Mouse (Mus musculus): Measurements from ENCODE around the gene Ttc17. TPM values are rescaled to one million over a fixed set of nuclear protein-coding genes. Genes with fewer than 3 reads are reported as not detected.

Ttc17 gene
- polyA plus RNA-seq, 1 experiment: 38.7 TPM

DNA sequence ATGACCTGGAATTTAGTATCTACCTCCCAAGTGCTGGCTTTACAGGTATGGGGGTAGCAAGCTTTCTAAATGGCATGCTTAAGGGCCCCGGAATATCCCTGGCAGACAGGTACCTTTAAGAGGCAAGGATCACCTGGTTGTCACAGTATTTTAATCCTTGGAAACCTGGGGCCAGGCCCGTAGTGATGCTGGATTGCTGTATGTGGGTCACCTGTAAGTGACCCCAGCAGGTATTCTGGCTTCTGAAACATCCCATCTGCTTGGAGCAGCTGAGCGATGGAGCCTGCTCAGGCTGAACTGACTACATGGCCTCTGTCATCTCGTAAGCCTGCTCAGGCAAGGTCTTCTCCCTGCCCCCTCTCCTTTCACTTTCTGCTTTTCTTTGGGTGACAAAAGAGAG lies 130.4 kb downstream of the Ttc17 start:
- TF ChIP-seq CTCF (IDR thresholded peaks at IDR 0.05; ENCODE audit: low read depth, low read length): no peak
- no peak for TF ChIP-seq POLR2A (IDR thresholded peaks at IDR 0.05; ENCODE audit: borderline replicate concordance, low read depth, low read length)
- Histone ChIP-seq H3K4me3 (ENCODE audit: insufficient read depth, low read length) (no peak overlapping the region), H3K4me1 (ENCODE audit: control insufficient read depth, insufficient read depth, low read length) (peaks cover 4% of the 10 kb centered on the region), H3K27ac (ENCODE audit: insufficient read depth, low read depth, low read length) (no peak overlapping the region)

DNA sequence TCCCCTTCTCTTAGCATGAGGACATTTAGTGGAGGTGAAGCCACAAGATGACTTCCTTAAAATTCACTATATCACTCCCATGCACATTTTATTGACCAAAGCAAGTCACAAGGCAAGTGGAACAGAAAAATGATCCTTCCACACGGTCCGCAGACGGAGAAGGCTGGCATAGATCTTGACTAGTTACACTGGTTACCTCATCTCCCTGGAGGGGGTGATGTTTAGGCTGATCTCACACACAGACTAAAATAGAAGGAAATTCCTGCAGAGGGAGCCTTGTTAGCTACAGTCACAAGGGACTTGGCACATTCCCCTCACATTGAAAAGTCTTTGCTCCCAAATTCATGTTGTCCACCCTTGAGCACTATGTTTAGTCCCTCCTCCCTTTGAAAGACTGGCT lies 130.8 kb downstream of the Ttc17 start:
- no peak overlapping the region for H3K27ac ChIP-seq (ENCODE audit: insufficient read depth, low read depth, low read length)
- peaks cover 6% of the 10 kb centered on the region for H3K4me1 ChIP-seq (ENCODE audit: control insufficient read depth, insufficient read depth, low read length)
- TF ChIP-seq POLR2A (IDR thresholded peaks at IDR 0.05; ENCODE audit: borderline replicate concordance, low read depth, low read length): no peak
- no peak for TF ChIP-seq CTCF (IDR thresholded peaks at IDR 0.05; ENCODE audit: low read depth, low read length)
- H3K4me3 ChIP-seq (ENCODE audit: insufficient read depth, low read length): no peak overlapping the region

DNA sequence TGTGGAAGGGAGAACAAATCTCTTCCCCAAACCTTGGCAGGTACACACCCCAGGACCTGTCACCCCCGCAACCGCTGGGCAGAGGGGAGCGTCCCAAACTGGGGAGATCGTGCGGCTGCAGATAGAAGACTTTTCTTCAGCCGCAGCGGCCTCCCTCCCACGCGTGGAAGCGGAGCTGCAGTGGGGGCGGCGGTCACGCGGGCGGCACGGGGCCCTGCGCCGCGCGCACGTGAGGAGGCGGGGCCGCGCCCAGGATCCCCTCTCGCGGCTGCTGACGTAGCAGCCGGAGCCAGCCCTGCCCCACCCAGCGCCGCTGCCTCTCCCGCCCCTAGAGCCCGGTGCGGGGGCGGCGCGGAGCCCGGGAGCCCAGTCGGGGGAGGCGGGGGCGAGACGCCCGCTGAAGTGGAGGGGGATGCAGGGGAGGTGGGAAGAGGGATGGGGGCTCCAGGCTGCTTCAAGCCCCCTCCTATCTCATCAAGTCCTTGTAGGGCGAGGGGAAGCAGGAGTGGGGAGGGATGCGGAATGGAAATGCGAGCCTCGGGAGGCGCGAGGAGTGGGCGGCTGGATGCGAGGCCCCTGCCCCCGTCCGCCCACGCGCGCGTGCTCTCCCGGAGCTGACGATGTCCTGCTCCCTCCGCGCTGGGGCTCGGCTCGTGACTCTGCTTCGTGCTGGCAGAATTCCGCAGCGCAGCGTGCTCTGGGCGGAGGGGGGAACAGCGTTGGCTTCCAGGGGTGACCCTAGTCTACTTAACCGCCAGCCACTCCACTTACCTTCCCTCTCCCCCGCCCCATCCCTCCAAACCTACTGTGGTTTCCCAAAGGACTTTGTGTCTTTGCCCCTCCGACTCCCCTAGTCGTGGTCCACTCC lies 133.1 kb downstream of the Ttc17 start:
- Histone ChIP-seq H3K27ac (ENCODE audit: insufficient read depth, low read depth, low read length) (no peak overlapping the region), H3K4me3 (ENCODE audit: insufficient read depth, low read length) (peak overlapping the region; percentile 62), H3K4me1 (ENCODE audit: control insufficient read depth, insufficient read depth, low read length) (peaks cover 9% of the 10 kb centered on the region)
- TF ChIP-seq POLR2A (IDR thresholded peaks at IDR 0.05; ENCODE audit: borderline replicate concordance, low read depth, low read length): no peak
- no peak for TF ChIP-seq CTCF (IDR thresholded peaks at IDR 0.05; ENCODE audit: low read depth, low read length)

GRCm38 (mm10) chr2:94271176-94271575 lies 135.3 kb downstream of the Ttc17 start:
- peaks cover 31% of the 10 kb centered on the region for H3K4me1 ChIP-seq (ENCODE audit: control insufficient read depth, insufficient read depth, low read length)
- no peak overlapping the region for H3K4me3 ChIP-seq (ENCODE audit: insufficient read depth, low read length)
- TF ChIP-seq POLR2A (IDR thresholded peaks at IDR 0.05; ENCODE audit: borderline replicate concordance, low read depth, low read length) (no peak), CTCF (IDR thresholded peaks at IDR 0.05; ENCODE audit: low read depth, low read length) (no peak)
- no peak overlapping the region for H3K27ac ChIP-seq (ENCODE audit: insufficient read depth, low read depth, low read length)

GRCm38 (mm10) chr2:94268835-94269234 lies 137.7 kb downstream of the Ttc17 start:
- Histone ChIP-seq H3K4me3 (ENCODE audit: insufficient read depth, low read length) (no peak overlapping the region), H3K4me1 (ENCODE audit: control insufficient read depth, insufficient read depth, low read length) (peaks cover 35% of the 10 kb centered on the region), H3K27ac (ENCODE audit: insufficient read depth, low read depth, low read length) (no peak overlapping the region)
- TF ChIP-seq POLR2A (IDR thresholded peaks at IDR 0.05; ENCODE audit: borderline replicate concordance, low read depth, low read length) (no peak), CTCF (IDR thresholded peaks at IDR 0.05; ENCODE audit: low read depth, low read length) (no peak)

DNA sequence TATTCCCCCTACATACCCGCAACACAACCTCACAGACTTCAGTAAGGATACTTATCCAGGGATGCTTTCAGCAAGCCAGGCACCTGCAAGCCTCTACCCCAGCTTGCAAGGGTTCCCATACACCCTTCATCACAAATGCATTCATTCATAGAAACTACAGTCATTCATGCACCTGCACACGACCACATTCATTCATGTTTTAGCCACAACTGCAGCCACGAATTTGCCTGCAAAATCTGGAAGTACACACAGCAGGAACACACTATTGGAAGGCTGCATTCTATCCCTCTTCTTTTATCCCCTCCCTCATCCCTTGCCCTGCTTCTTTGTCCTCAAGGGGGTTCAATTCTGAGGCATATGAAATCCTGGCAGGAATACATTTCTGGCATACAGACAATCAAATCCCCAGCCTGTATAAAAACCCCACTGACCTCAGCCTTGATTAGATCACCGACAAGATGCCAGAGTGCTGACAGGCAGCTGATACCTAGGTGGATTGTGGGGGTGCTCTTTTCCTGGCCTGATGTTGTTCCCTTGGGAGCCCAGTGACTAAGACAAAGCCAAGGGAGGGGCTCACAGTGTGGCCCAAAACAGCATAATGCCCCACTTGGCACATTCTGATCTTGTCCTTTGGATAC lies 139.2 kb downstream of the Ttc17 start:
- Histone ChIP-seq H3K27ac (ENCODE audit: insufficient read depth, low read depth, low read length) (0 out of 2 replicates have a peak overlapping the region, but pooled peaks have one; percentile 23), H3K4me3 (ENCODE audit: insufficient read depth, low read length) (no peak overlapping the region), H3K4me1 (ENCODE audit: control insufficient read depth, insufficient read depth, low read length) (peaks cover 34% of the 10 kb centered on the region)
- TF ChIP-seq POLR2A (IDR thresholded peaks at IDR 0.05; ENCODE audit: borderline replicate concordance, low read depth, low read length) (no peak), CTCF (IDR thresholded peaks at IDR 0.05; ENCODE audit: low read depth, low read length) (no peak)

GRCm38 (mm10) chr2:94266381-94267160 lies 139.9 kb downstream of the Ttc17 start:
- H3K4me3 ChIP-seq (ENCODE audit: insufficient read depth, low read length): no peak overlapping the region
- peaks cover 34% of the 10 kb centered on the region for H3K4me1 ChIP-seq (ENCODE audit: control insufficient read depth, insufficient read depth, low read length)
- TF ChIP-seq CTCF (IDR thresholded peaks at IDR 0.05; ENCODE audit: low read depth, low read length) (no peak), POLR2A (IDR thresholded peaks at IDR 0.05; ENCODE audit: borderline replicate concordance, low read depth, low read length) (no peak)
- peak overlapping the region; percentile 79 for H3K27ac ChIP-seq (ENCODE audit: insufficient read depth, low read depth, low read length)

- H3K4me1 ChIP-seq (ENCODE audit: control insufficient read depth, insufficient read depth, low read length): peaks cover 31% of the 10 kb centered on the region
- peak overlapping the region; percentile 79 for H3K27ac ChIP-seq (ENCODE audit: insufficient read depth, low read depth, low read length)
- peak overlapping the region; percentile 50 for H3K4me3 ChIP-seq (ENCODE audit: insufficient read depth, low read length)
- no peak for TF ChIP-seq CTCF (IDR thresholded peaks at IDR 0.05; ENCODE audit: low read depth, low read length)
- no peak for TF ChIP-seq POLR2A (IDR thresholded peaks at IDR 0.05; ENCODE audit: borderline replicate concordance, low read depth, low read length)
Observed at GRCm38 (mm10) chr2:94265221-94266191, 141.0 kb downstream of the Ttc17 start.
